Mouse (Mus musculus): ENCODE data around the gene Afap1. TPM values are rescaled to one million over a fixed set of nuclear protein-coding genes. Genes with fewer than 3 reads are reported as not detected.
A peak's percentile ranks its signal among the peaks of the same experiment; 100 is the strongest.

The Afap1 gene
- polyA plus RNA-seq, 1 experiment, result 12.4 TPM

DNA sequence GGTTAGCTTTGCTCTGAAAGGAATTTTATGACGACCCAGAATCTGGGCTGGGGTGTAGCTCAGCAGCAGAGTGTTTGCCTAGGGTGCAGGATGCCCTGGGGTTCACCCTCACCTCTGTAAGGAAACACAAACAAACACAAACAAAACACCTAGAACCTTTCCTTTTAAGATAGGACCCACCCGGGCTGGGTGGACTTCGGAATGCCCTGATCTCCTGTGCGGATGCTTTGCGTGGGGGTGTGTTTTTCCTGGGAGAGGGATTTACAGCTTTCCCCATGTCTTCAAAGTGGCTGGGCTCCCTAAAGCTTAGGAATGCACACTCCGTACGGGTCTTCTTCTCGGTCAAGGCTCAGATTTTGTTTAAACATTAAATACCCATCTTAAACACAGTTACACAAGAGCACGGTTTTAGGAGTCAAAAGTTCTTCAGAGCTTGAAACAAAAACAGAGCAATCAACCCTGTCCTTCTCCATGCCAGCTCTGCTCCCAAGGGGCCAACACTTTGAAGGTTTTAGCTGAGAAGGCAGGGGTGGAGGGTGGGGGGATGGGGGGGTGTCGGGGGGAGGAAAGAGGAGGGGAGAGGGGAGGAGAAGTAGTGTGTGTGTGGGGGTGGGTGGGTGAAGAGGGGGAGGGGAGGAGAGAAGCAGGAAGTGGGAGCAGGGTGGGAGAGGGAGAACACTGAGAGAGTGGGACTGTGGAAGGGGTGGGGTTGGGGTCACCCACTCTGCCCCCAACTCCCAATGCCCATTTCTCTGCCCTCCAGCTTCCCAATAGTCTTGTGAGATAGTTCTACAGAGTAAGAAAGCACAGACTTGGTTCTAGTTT, 7.5 kb downstream of the Afap1 start:
- Histone ChIP-seq H3K4me2 (ENCODE audit: low read depth) (peak overlapping the region; percentile 18), H3K4me3 (no peak overlapping the region)

DNA sequence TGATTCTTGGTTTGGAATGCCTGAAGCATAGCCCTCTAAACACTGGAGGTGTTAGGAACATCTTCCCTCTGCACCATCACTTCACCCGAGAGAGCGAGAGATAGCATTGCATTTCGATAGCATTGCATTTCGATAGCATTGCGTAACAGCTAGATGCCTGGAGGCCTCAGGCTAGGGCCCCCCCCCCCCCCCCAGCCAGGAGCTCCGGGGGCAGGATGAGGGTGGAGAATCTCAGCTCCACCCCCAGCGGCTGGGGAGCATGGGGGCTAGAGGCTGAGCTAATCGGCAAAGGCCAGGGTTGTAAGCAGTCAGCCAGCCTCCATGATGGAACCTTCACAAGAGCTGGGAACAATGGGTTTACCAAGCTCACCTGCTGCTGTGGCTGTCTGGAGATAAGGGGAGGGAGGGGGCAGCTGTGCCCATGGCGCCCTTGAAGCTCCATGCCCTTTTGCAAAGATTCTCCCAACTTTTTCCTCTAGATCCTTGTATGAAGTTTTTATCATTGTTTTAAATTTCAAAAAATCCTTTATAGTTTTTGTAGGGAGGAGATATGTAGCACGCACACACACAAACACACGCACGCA, 8.2 kb downstream of the Afap1 start:
- H3K4me3 ChIP-seq, result no peak overlapping the region
- H3K4me2 ChIP-seq (ENCODE audit: low read depth), result no peak overlapping the region
- H3K36me3 ChIP-seq (ENCODE audit: control insufficient read depth, insufficient read depth), result no peaks in the 10 kb centered on the region
- peaks cover 83% of the 10 kb centered on the region for H3K79me2 ChIP-seq (ENCODE audit: control insufficient read depth, insufficient read depth)
- no peak overlapping the region for H3ac ChIP-seq (ENCODE audit: control insufficient read depth, insufficient read length)
- H3K27me3 ChIP-seq (ENCODE audit: control insufficient read depth, insufficient read depth, insufficient read length), result no peaks in the 10 kb centered on the region
- peak in 2 of 3 experiments; percentile 60 to 74 for TF ChIP-seq MYOG (IDR thresholded peaks at IDR 0.05; ENCODE audit: control insufficient read depth in 1 of 3, insufficient read depth in 1 of 3, insufficient read length in 2 of 3, low read depth in 2 of 3)
- TF ChIP-seq SRF (IDR thresholded peaks at IDR 0.05; ENCODE audit: control insufficient read depth, insufficient read length, low read depth), result no peak
- TF ChIP-seq USF1 (IDR thresholded peaks at IDR 0.05; ENCODE audit: low read depth), result no peak
- TF ChIP-seq MYOD1 (IDR thresholded peaks at IDR 0.05; ENCODE audit: control insufficient read depth in 1 of 3, insufficient read length in 2 of 3, low read depth in 2 of 3), result peak in 2 of 3 experiments; percentile 49 to 67

More for the DNA sequence above, 7.5 kb downstream of the Afap1 start:
- Histone ChIP-seq H3K36me3 (ENCODE audit: control insufficient read depth, insufficient read depth) (no peaks in the 10 kb centered on the region), H3ac (ENCODE audit: control insufficient read depth, insufficient read length) (no peak overlapping the region), H3K27me3 (ENCODE audit: control insufficient read depth, insufficient read depth, insufficient read length) (no peaks in the 10 kb centered on the region), H3K79me2 (ENCODE audit: control insufficient read depth, insufficient read depth) (peaks cover 83% of the 10 kb centered on the region)
- TF ChIP-seq CEBPB (IDR thresholded peaks at IDR 0.05; ENCODE audit: insufficient read depth, poor library complexity, severe bottlenecking) (no peak), POLR2A (IDR thresholded peaks at IDR 0.05; ENCODE audit: insufficient read length, low read depth) (no peak), REST (IDR thresholded peaks at IDR 0.05; ENCODE audit: insufficient read depth, insufficient read length) (no peak), SRF (IDR thresholded peaks at IDR 0.05; ENCODE audit: control insufficient read depth, insufficient read length, low read depth) (no peak), E2F4 (IDR thresholded peaks at IDR 0.05; ENCODE audit: insufficient read depth) (no peak), USF1 (IDR thresholded peaks at IDR 0.05; ENCODE audit: low read depth) (no peak), MYOD1 (IDR thresholded peaks at IDR 0.05; ENCODE audit: control insufficient read depth in 1 of 3, insufficient read length in 2 of 3, low read depth in 2 of 3) (no peak), MYOG (IDR thresholded peaks at IDR 0.05; ENCODE audit: control insufficient read depth in 1 of 3, insufficient read depth in 1 of 3, insufficient read length in 2 of 3, low read depth in 2 of 3) (no peak), POLR2AphosphoS2 (IDR thresholded peaks at IDR 0.05; ENCODE audit: insufficient read length, low read depth) (no peak), TCF12 (IDR thresholded peaks at IDR 0.05; ENCODE audit: insufficient read depth, poor library complexity, severe bottlenecking) (no peak), TCF3 (IDR thresholded peaks at IDR 0.05; ENCODE audit: insufficient read length, low read depth) (no peak), MAX (IDR thresholded peaks at IDR 0.05; ENCODE audit: low read depth) (no peak)

DNA sequence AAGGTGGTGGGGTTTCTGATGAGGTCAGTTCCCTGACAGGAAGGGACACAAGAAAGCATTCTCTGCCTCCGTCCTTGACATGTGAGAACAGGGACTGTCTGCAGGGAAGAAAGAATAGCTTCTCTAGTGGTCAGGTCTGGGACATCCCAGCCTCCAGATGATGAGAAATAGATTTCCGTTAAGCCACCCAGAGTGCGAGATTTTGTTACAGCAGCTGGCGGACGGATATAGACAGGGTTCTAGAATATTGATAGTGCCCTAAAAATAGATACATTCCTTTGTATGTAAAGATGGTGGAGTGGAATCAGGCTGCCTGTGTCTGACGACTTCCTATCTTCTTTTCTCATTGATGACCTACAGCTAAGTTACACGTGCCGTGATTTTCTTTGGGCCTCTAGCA, 10.3 kb downstream of the Afap1 start:
- no peaks in the 10 kb centered on the region for H3K27me3 ChIP-seq (ENCODE audit: control insufficient read depth, insufficient read depth, insufficient read length)
- no peaks in the 10 kb centered on the region for H3K36me3 ChIP-seq (ENCODE audit: control insufficient read depth, insufficient read depth)
- no peak overlapping the region for H3K4me3 ChIP-seq
- H3ac ChIP-seq (ENCODE audit: control insufficient read depth, insufficient read length), result no peak overlapping the region
- peak overlapping the region; percentile 35 for H3K4me2 ChIP-seq (ENCODE audit: low read depth)
- TF ChIP-seq POLR2AphosphoS2 (IDR thresholded peaks at IDR 0.05; ENCODE audit: insufficient read length, low read depth) (no peak), MYOG (IDR thresholded peaks at IDR 0.05; ENCODE audit: control insufficient read depth in 1 of 3, insufficient read depth in 1 of 3, insufficient read length in 2 of 3, low read depth in 2 of 3) (peak in 1 of 3 experiments; percentile 39)
- peaks cover 76% of the 10 kb centered on the region for H3K79me2 ChIP-seq (ENCODE audit: control insufficient read depth, insufficient read depth)

DNA sequence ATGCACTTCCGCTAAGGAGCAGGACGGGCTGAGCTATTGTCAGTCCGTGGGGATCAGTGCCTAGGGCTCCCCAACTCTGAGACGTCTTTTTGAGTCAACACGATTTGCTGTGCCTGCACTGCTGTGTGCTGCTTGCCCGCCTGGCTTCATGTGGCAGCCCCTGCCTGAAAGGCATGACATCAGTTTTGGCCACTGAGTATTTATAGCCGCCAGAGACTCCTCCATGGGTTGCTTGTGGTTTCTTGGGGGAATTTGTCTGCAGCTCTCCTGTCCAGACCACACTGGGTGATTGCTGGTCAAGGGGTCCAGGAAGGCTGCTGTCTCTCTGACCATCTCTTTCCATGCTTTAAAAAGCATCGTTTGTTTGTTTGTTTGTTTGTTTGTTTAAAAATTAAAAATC, 12.2 kb downstream of the Afap1 start:
- H3ac ChIP-seq (ENCODE audit: control insufficient read depth, insufficient read length), result no peak overlapping the region
- no peak for TF ChIP-seq CEBPB (IDR thresholded peaks at IDR 0.05; ENCODE audit: insufficient read depth, poor library complexity, severe bottlenecking)
- TF ChIP-seq POLR2AphosphoS2 (IDR thresholded peaks at IDR 0.05; ENCODE audit: insufficient read length, low read depth), result peak; percentile 7
- no peak for TF ChIP-seq TCF12 (IDR thresholded peaks at IDR 0.05; ENCODE audit: insufficient read depth, poor library complexity, severe bottlenecking)
- TF ChIP-seq MYOD1 (IDR thresholded peaks at IDR 0.05; ENCODE audit: control insufficient read depth in 1 of 3, insufficient read length in 2 of 3, low read depth in 2 of 3), result peak in 1 of 3 experiments; percentile 57
- TF ChIP-seq MYOG (IDR thresholded peaks at IDR 0.05; ENCODE audit: control insufficient read depth in 1 of 3, insufficient read depth in 1 of 3, insufficient read length in 2 of 3, low read depth in 2 of 3), result peak in 2 of 3 experiments; percentile 12 to 62
- no peak for TF ChIP-seq POLR2A (IDR thresholded peaks at IDR 0.05; ENCODE audit: insufficient read length, low read depth)
- no peak for TF ChIP-seq SRF (IDR thresholded peaks at IDR 0.05; ENCODE audit: control insufficient read depth, insufficient read length, low read depth)
- TF ChIP-seq USF1 (IDR thresholded peaks at IDR 0.05; ENCODE audit: low read depth), result no peak
- no peak for TF ChIP-seq MAX (IDR thresholded peaks at IDR 0.05; ENCODE audit: low read depth)
- no peaks in the 10 kb centered on the region for H3K36me3 ChIP-seq (ENCODE audit: control insufficient read depth, insufficient read depth)
- H3K27me3 ChIP-seq (ENCODE audit: control insufficient read depth, insufficient read depth, insufficient read length), result no peaks in the 10 kb centered on the region
- no peak overlapping the region for H3K4me3 ChIP-seq
- peaks cover 76% of the 10 kb centered on the region for H3K79me2 ChIP-seq (ENCODE audit: control insufficient read depth, insufficient read depth)
- peak overlapping the region; percentile 72 for H3K4me2 ChIP-seq (ENCODE audit: low read depth)

DNA sequence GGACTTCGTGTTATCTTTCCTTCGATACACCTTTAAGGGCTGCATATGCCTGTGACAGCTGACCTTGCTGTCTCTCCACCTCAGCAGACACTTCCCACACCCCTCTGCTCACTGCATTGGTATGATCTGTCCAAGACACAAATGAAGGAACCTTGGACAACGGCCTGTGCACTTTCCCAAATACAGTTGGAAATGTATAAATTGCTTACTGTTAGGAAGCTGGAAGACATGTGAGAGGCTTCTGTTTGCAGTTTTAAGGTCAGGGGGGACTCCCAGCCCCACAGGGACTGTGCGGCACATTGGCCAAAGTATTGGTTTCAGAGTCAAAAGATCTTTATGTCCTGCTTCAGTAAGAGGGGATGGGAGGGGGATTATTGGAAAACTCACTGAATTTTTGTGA, 14.0 kb downstream of the Afap1 start:
- H3K79me2 ChIP-seq (ENCODE audit: control insufficient read depth, insufficient read depth), result peaks cover 81% of the 10 kb centered on the region
- H3K4me2 ChIP-seq (ENCODE audit: low read depth), result peak overlapping the region; percentile 72
- TF ChIP-seq REST (IDR thresholded peaks at IDR 0.05; ENCODE audit: insufficient read depth, insufficient read length), result no peak
- no peak for TF ChIP-seq MAX (IDR thresholded peaks at IDR 0.05; ENCODE audit: low read depth)
- TF ChIP-seq MYOD1 (IDR thresholded peaks at IDR 0.05; ENCODE audit: control insufficient read depth in 1 of 3, insufficient read length in 2 of 3, low read depth in 2 of 3), result no peak
- no peak for TF ChIP-seq CEBPB (IDR thresholded peaks at IDR 0.05; ENCODE audit: insufficient read depth, poor library complexity, severe bottlenecking)
- TF ChIP-seq TCF3 (IDR thresholded peaks at IDR 0.05; ENCODE audit: insufficient read length, low read depth), result no peak
- TF ChIP-seq SRF (IDR thresholded peaks at IDR 0.05; ENCODE audit: control insufficient read depth, insufficient read length, low read depth), result no peak
- TF ChIP-seq MYOG (IDR thresholded peaks at IDR 0.05; ENCODE audit: control insufficient read depth in 1 of 3, insufficient read depth in 1 of 3, insufficient read length in 2 of 3, low read depth in 2 of 3), result no peak
- TF ChIP-seq POLR2A (IDR thresholded peaks at IDR 0.05; ENCODE audit: insufficient read length, low read depth), result no peak
- TF ChIP-seq POLR2AphosphoS2 (IDR thresholded peaks at IDR 0.05; ENCODE audit: insufficient read length, low read depth), result no peak
- no peak for TF ChIP-seq E2F4 (IDR thresholded peaks at IDR 0.05; ENCODE audit: insufficient read depth)
- no peaks in the 10 kb centered on the region for H3K36me3 ChIP-seq (ENCODE audit: control insufficient read depth, insufficient read depth)
- no peaks in the 10 kb centered on the region for H3K27me3 ChIP-seq (ENCODE audit: control insufficient read depth, insufficient read depth, insufficient read length)
- no peak overlapping the region for H3K4me3 ChIP-seq
- no peak overlapping the region for H3ac ChIP-seq (ENCODE audit: control insufficient read depth, insufficient read length)
